Mouse (Mus musculus): ENCODE data around the gene Prdx1. TPM values are rescaled to one million over a fixed set of nuclear protein-coding genes. Genes with fewer than 3 reads are reported as not detected.

Prdx1 gene
- polyA plus RNA-seq, 1 experiment from 2014 or later = 436 TPM

- Histone ChIP-seq H3K9me3 (ENCODE audit: control insufficient read depth, low read length) (no peaks in the 10 kb centered on the region), H3K27ac (no peak overlapping the region), H3K36me3 (replicated peaks; ENCODE audit: control insufficient read depth, insufficient read depth) (no peaks in the 10 kb centered on the region), H3K4me3 (replicated peaks; ENCODE audit: low read length) (no peak overlapping the region), H3K4me2 (replicated peaks) (no peak overlapping the region), H3K4me1 (replicated peaks; ENCODE audit: control insufficient read depth, insufficient read depth, low read length) (no peaks in the 10 kb centered on the region), H3K9ac (no peak overlapping the region), H3K27me3 (ENCODE audit: control insufficient read depth, insufficient read depth, low read length) (no peaks in the 10 kb centered on the region)
- WGBS = 91% methylated on average over 9 of the region's 9 CpGs
- ATAC-seq (ENCODE audit: low FRiP score) (no peak), DNase-seq (ENCODE audit: low spot score) (no peak)
Measured at GRCm38 (mm10) chr4:116731077-116731476, 45.7 kb downstream of the Prdx1 start.

- Histone ChIP-seq H3K9ac (no peak overlapping the region), H3K4me1 (replicated peaks; ENCODE audit: control insufficient read depth, insufficient read depth, low read length) (no peaks in the 10 kb centered on the region), H3K36me3 (replicated peaks; ENCODE audit: control insufficient read depth, insufficient read depth) (no peaks in the 10 kb centered on the region), H3K4me2 (replicated peaks) (no peak overlapping the region), H3K27ac (no peak overlapping the region), H3K27me3 (ENCODE audit: control insufficient read depth, insufficient read depth, low read length) (no peaks in the 10 kb centered on the region), H3K4me3 (replicated peaks; ENCODE audit: low read length) (no peak overlapping the region), H3K9me3 (ENCODE audit: control insufficient read depth, low read length) (no peaks in the 10 kb centered on the region)
- ATAC-seq (ENCODE audit: low FRiP score) = no peak
- no peak for DNase-seq (ENCODE audit: low spot score)
- WGBS = 80% methylated on average over 5 of the region's 5 CpGs
Measured at GRCm38 (mm10) chr4:116732355-116732754, 47.0 kb downstream of the Prdx1 start.

GRCm38 (mm10) chr4:116734996-116735395, 49.7 kb downstream of the Prdx1 start:
- Histone ChIP-seq H3K36me3 (replicated peaks; ENCODE audit: control insufficient read depth, insufficient read depth) (no peaks in the 10 kb centered on the region), H3K4me3 (replicated peaks; ENCODE audit: low read length) (no peak overlapping the region), H3K27ac (no peak overlapping the region), H3K9me3 (ENCODE audit: control insufficient read depth, low read length) (no peaks in the 10 kb centered on the region), H3K27me3 (ENCODE audit: control insufficient read depth, insufficient read depth, low read length) (no peaks in the 10 kb centered on the region), H3K4me2 (replicated peaks) (no peak overlapping the region), H3K9ac (no peak overlapping the region), H3K4me1 (replicated peaks; ENCODE audit: control insufficient read depth, insufficient read depth, low read length) (no peaks in the 10 kb centered on the region)
- DNase-seq (ENCODE audit: low spot score) = no peak
- 99% methylated on average over 2 of the region's 2 CpGs for WGBS
- no peak for ATAC-seq (ENCODE audit: low FRiP score)

GRCm38 (mm10) chr4:116738972-116739751, 53.8 kb downstream of the Prdx1 start:
- H3K9me3 ChIP-seq (ENCODE audit: control insufficient read depth, low read length) = no peaks in the 10 kb centered on the region
- ATAC-seq (ENCODE audit: low FRiP score) = no peak
- no peaks in the 10 kb centered on the region for H3K4me1 ChIP-seq (replicated peaks; ENCODE audit: control insufficient read depth, insufficient read depth, low read length)
- H3K4me3 ChIP-seq (replicated peaks; ENCODE audit: low read length) = no peak overlapping the region
- H3K27me3 ChIP-seq (ENCODE audit: control insufficient read depth, insufficient read depth, low read length) = no peaks in the 10 kb centered on the region
- H3K27ac ChIP-seq = no peak overlapping the region
- H3K9ac ChIP-seq = no peak overlapping the region
- no peaks in the 10 kb centered on the region for H3K36me3 ChIP-seq (replicated peaks; ENCODE audit: control insufficient read depth, insufficient read depth)
- H3K4me2 ChIP-seq (replicated peaks) = no peak overlapping the region
- DNase-seq (ENCODE audit: low spot score) = no peak
- WGBS = 85% methylated on average over 9 of the region's 9 CpGs

GRCm38 (mm10) chr4:116749750-116750149, 64.4 kb downstream of the Prdx1 start:
- Histone ChIP-seq H3K9ac (no peak overlapping the region), H3K4me2 (replicated peaks) (no peak overlapping the region), H3K27ac (no peak overlapping the region), H3K27me3 (ENCODE audit: control insufficient read depth, insufficient read depth, low read length) (no peaks in the 10 kb centered on the region), H3K36me3 (replicated peaks; ENCODE audit: control insufficient read depth, insufficient read depth) (no peaks in the 10 kb centered on the region), H3K4me1 (replicated peaks; ENCODE audit: control insufficient read depth, insufficient read depth, low read length) (no peaks in the 10 kb centered on the region), H3K4me3 (replicated peaks; ENCODE audit: low read length) (no peak overlapping the region), H3K9me3 (ENCODE audit: control insufficient read depth, low read length) (no peaks in the 10 kb centered on the region)
- ATAC-seq (ENCODE audit: low FRiP score) (no peak), DNase-seq (ENCODE audit: low spot score) (no peak)
- WGBS = 88% methylated on average over 2 of the region's 2 CpGs

Other genes starting within 250 kb of the Prdx1 start
- 60.0 and 68.7 TPM in 2 replicates for gene Mast2, start 221.4 kb upstream of the Prdx1 start, polyA plus RNA-seq (2014; fragmentation: Nextera tagmentation; extraction: Ambion mirVana)
- gene Ipp, start 178.0 kb upstream of the Prdx1 start, polyA plus RNA-seq (2014; fragmentation: Nextera tagmentation; extraction: Ambion mirVana) = 3.8 and 4.6 TPM in 2 replicates
- gene Tmem69, start 129.6 kb upstream of the Prdx1 start, polyA plus RNA-seq (2014; fragmentation: Nextera tagmentation; extraction: Ambion mirVana) = 27.2 and 27.9 TPM in 2 replicates
- 18.9 and 21.4 TPM in 2 replicates for gene Gpbp1l1, start 127.9 kb upstream of the Prdx1 start, polyA plus RNA-seq (2014; fragmentation: Nextera tagmentation; extraction: Ambion mirVana)
- gene Ccdc17, start 88.9 kb upstream of the Prdx1 start, polyA plus RNA-seq (2014; fragmentation: Nextera tagmentation; extraction: Ambion mirVana) = 3.8 and 5.3 TPM in 2 replicates
- gene Nasp, start 57.6 kb upstream of the Prdx1 start, polyA plus RNA-seq (2014; fragmentation: Nextera tagmentation; extraction: Ambion mirVana) = 86.3 and 88.9 TPM in 2 replicates
- 712 and 742 TPM in 2 replicates for gene Akr1a1, start 33.9 kb upstream of the Prdx1 start, polyA plus RNA-seq (2014; fragmentation: Nextera tagmentation; extraction: Ambion mirVana)
- 11.0 and 14.8 TPM in 2 replicates for gene Mmachc, start 22.9 kb downstream of the Prdx1 start, polyA plus RNA-seq (2014; fragmentation: Nextera tagmentation; extraction: Ambion mirVana)
- 11.3 and 11.5 TPM in 2 replicates for gene Ccdc163, start 23.0 kb downstream of the Prdx1 start, polyA plus RNA-seq (2014; fragmentation: Nextera tagmentation; extraction: Ambion mirVana)
- gene Tesk2, start 35.4 kb downstream of the Prdx1 start, polyA plus RNA-seq (2014; fragmentation: Nextera tagmentation; extraction: Ambion mirVana) = 2.8 and 3.0 TPM in 2 replicates
- 25.3 and 27.1 TPM in 2 replicates for gene Toe1, start 122.1 kb downstream of the Prdx1 start, polyA plus RNA-seq (2014; fragmentation: Nextera tagmentation; extraction: Ambion mirVana)
- 5.5 and 6.4 TPM in 2 replicates for gene Mutyh, start 122.2 kb downstream of the Prdx1 start, polyA plus RNA-seq (2014; fragmentation: Nextera tagmentation; extraction: Ambion mirVana)
- 1.8 and 1.9 TPM in 2 replicates for gene Hpdl, start 136.2 kb downstream of the Prdx1 start, polyA plus RNA-seq (2014; fragmentation: Nextera tagmentation; extraction: Ambion mirVana)
- 5.9 and 6.0 TPM in 2 replicates for gene Zswim5, start 191.8 kb downstream of the Prdx1 start, polyA plus RNA-seq (2014; fragmentation: Nextera tagmentation; extraction: Ambion mirVana)

All from hindbrain, embryonic 14.5 days (tissue).